Mouse (Mus musculus): ENCODE data around the gene Sult4a1.

DNA sequence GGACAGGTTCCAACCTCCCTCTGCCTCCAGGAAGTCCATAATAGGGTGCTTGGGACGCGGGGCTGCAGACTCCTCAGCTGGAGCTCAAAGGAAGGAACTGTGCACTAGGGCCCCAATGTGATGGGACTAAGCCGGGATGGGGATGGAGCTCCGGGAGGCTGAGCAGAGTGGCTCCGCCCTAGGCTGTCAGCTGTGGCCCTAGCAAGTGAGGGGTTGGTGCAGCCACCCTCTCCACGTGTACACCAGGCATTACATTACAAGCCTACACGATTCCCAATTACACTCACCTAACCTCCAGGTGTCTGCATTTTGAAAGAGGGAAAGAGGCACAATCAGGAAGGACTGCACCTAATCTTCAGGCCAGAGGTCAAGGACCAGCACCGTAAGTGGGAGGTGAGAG lies 17.5 kb upstream of the Sult4a1 start, which contains the start of gene Pnpla5:
- TF ChIP-seq POLR2A (IDR thresholded peaks at IDR 0.05; ENCODE audit: low read depth, low read length) (no peak), CTCF (conservative IDR thresholded peaks at IDR 0.05 in 1 of 2, IDR thresholded peaks at IDR 0.05 in 1 of 2; ENCODE audit: low read depth in 2 of 2, low read length in 2 of 2) (no peak), JUN (IDR thresholded peaks at IDR 0.05; ENCODE audit: insufficient read depth, low read depth, low read length) (no peak), MAZ (IDR thresholded peaks at IDR 0.05; ENCODE audit: low read depth, low read length) (no peak), GABPA (IDR thresholded peaks at IDR 0.05; ENCODE audit: insufficient replicate concordance, low read depth, low read length) (no peak), TCF12 (IDR thresholded peaks at IDR 0.05; ENCODE audit: low read depth, low read length) (no peak), ZC3H11A (IDR thresholded peaks at IDR 0.05; ENCODE audit: low read depth, low read length) (no peak), EP300 (IDR thresholded peaks at IDR 0.05; ENCODE audit: low read length) (no peak), RCOR1 (conservative IDR thresholded peaks at IDR 0.05; ENCODE audit: low read depth, low read length) (no peak), SIN3A (IDR thresholded peaks at IDR 0.05; ENCODE audit: low read length) (no peak)

Data from CH12.LX (cell line).